Mouse (Mus musculus): ENCODE measurements around the gene 1700030K09Rik. TPM values are rescaled to one million over a fixed set of nuclear protein-coding genes. Genes with fewer than 3 reads are reported as not detected.
A peak's percentile ranks its signal among the peaks of the same experiment; 100 is the strongest.

The 1700030K09Rik gene
- polyA plus RNA-seq, 1 experiment, result 4.1 TPM

- Histone ChIP-seq H3K27ac (ENCODE audit: control insufficient read depth, insufficient read depth, low read depth, low read length, poor library complexity) (peak within 1 kb of the TSS; percentile 96), H3K4me3 (replicated peaks; ENCODE audit: control insufficient read depth, low read depth, low read length) (peak within 1 kb of the TSS; percentile 88), H3K4me1 (ENCODE audit: control insufficient read depth, insufficient read depth, low read length) (peaks cover 13% of the 10 kb centered on the region; the same call in 1 of the 2 replicates)
- TF ChIP-seq POLR2A (IDR thresholded peaks at IDR 0.05; ENCODE audit: borderline replicate concordance, control insufficient read depth, low read depth, low read length) (peak; percentile 37; the same call in 1 of the 2 replicates), CTCF (IDR thresholded peaks at IDR 0.05; ENCODE audit: control insufficient read depth, insufficient read depth, low read length) (no peak)
- 1% methylated on average over 97 of the region's 98 CpGs for WGBS
Observed at GRCm38 (mm10) chr8:72491680-72492621, 48.3 kb downstream of the 1700030K09Rik start, which contains the start of gene Slc35e1. Slc35e1 (minus strand) TSS chr8:72492614.

DNA sequence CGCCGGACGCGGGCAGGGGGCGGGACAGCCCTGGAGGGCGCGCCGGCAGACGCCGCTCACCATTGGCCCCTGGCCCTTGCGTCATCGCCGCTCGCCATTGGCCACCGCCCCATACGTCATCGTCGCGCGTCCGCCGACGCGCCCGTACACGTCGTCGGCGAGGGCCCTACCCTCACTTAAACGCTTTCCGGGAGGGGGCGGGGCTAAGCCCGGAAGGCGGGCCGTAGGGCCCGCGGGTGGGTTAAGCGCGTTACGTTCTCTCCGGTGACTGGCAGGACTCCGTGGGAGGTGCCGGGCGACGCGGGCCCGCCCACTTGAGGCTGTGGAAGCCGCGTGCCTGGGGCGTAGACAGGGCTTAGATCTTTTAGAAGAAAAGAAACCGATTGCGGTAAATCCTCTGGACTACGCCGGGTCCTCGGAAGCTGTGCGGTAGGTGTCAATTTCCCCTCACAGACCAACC lies 49.0 kb downstream of the 1700030K09Rik start:
- Histone ChIP-seq H3K4me1 (ENCODE audit: control insufficient read depth, insufficient read depth, low read length) (peaks cover 13% of the 10 kb centered on the region; the same call in 1 of the 2 replicates), H3K27ac (ENCODE audit: control insufficient read depth, insufficient read depth, low read depth, low read length, poor library complexity) (peak overlapping the region; percentile 96), H3K4me3 (replicated peaks; ENCODE audit: control insufficient read depth, low read depth, low read length) (peak overlapping the region; percentile 88)
- under 1% methylated on average over 55 of the region's 56 CpGs for WGBS
- TF ChIP-seq CTCF (IDR thresholded peaks at IDR 0.05; ENCODE audit: control insufficient read depth, insufficient read depth, low read length) (no peak), POLR2A (IDR thresholded peaks at IDR 0.05; ENCODE audit: borderline replicate concordance, control insufficient read depth, low read depth, low read length) (no peak; the same call in 1 of the 2 replicates)

- 9% methylated on average over 8 of the region's 8 CpGs for WGBS
- Histone ChIP-seq H3K4me3 (replicated peaks; ENCODE audit: control insufficient read depth, low read depth, low read length) (peak overlapping the region; percentile 82), H3K4me1 (ENCODE audit: control insufficient read depth, insufficient read depth, low read length) (peaks cover 11% of the 10 kb centered on the region; the same call in 1 of the 2 replicates), H3K27ac (ENCODE audit: control insufficient read depth, insufficient read depth, low read depth, low read length, poor library complexity) (no peak overlapping the region)
- no peak for TF ChIP-seq POLR2A (IDR thresholded peaks at IDR 0.05; ENCODE audit: borderline replicate concordance, control insufficient read depth, low read depth, low read length)
- no peak for TF ChIP-seq CTCF (IDR thresholded peaks at IDR 0.05; ENCODE audit: control insufficient read depth, insufficient read depth, low read length)
Observed at GRCm38 (mm10) chr8:72493381-72493780, 49.7 kb downstream of the 1700030K09Rik start.

DNA sequence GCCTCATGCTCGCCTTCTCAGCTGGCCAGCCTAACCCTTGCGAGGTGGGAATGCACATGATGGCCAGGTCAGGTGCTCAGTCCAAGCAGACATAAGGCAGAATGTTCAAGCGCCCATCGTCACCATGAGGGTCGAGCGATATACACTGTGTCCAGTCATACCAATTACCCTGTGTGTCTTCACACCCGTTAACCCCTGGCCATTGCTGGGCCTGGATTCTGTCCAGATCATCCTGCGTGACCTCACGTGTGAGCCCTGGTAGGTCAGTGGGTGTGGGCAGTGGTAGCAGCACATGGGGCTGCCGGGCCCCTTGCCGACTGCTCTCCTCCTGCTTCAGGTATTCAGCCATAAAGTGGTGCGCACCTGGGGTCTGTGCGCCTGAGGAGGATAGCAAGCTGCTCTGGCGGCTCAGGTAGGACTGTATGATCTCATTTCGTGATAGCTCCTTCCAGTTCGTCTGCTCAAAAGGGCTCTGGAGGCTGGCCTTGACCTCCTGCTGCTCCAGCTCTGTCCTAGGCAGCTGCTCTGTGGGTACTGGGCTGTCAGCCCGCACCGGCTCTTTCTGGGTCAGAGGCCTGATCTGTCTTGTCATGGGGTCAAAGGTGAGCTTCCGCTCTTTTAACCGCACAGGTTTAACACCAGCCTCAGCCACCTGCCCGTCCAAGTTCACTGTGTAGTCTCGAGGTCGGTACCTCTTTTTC lies 51.9 kb downstream of the 1700030K09Rik start:
- 94% methylated on average over 23 of the region's 23 CpGs for WGBS
- H3K4me1 ChIP-seq (ENCODE audit: control insufficient read depth, insufficient read depth, low read length), result peaks cover 5% of the 10 kb centered on the region; the same call in 1 of the 2 replicates
- TF ChIP-seq POLR2A (IDR thresholded peaks at IDR 0.05; ENCODE audit: borderline replicate concordance, control insufficient read depth, low read depth, low read length) (no peak), CTCF (IDR thresholded peaks at IDR 0.05; ENCODE audit: control insufficient read depth, insufficient read depth, low read length) (no peak)
- no peak overlapping the region for H3K27ac ChIP-seq (ENCODE audit: control insufficient read depth, insufficient read depth, low read depth, low read length, poor library complexity)
- no peak overlapping the region for H3K4me3 ChIP-seq (replicated peaks; ENCODE audit: control insufficient read depth, low read depth, low read length)

GRCm38 (mm10) chr8:72496217-72496616 lies 52.5 kb downstream of the 1700030K09Rik start:
- no peak overlapping the region for H3K27ac ChIP-seq (ENCODE audit: control insufficient read depth, insufficient read depth, low read depth, low read length, poor library complexity)
- no peak overlapping the region for H3K4me3 ChIP-seq (replicated peaks; ENCODE audit: control insufficient read depth, low read depth, low read length)
- TF ChIP-seq CTCF (IDR thresholded peaks at IDR 0.05; ENCODE audit: control insufficient read depth, insufficient read depth, low read length), result no peak
- TF ChIP-seq POLR2A (IDR thresholded peaks at IDR 0.05; ENCODE audit: borderline replicate concordance, control insufficient read depth, low read depth, low read length), result no peak
- peaks cover 4% of the 10 kb centered on the region; the same call in 1 of the 2 replicates for H3K4me1 ChIP-seq (ENCODE audit: control insufficient read depth, insufficient read depth, low read length)
- 92% methylated on average over 19 of the region's 19 CpGs for WGBS

DNA sequence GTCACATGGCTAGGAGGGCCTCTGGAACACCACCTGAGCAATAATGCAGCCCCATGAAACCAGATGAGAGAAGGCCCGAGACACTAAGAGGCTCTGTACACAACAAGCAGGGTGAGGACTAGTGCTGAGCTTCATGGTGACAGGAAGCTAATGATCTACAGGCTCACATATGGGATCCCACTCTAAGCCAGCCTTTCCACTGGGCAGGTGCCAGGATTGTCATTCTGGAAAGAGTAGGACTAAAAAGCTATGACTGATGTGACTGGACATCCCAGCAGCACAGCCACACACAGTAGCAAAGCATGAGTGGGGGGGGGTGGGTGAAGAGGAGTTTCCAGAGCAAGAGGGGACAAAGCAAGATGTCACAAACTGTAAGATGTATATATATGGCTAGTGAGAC lies 54.2 kb downstream of the 1700030K09Rik start:
- Histone ChIP-seq H3K4me1 (ENCODE audit: control insufficient read depth, insufficient read depth, low read length) (peaks cover 2% of the 10 kb centered on the region; the same call in 1 of the 2 replicates), H3K27ac (ENCODE audit: control insufficient read depth, insufficient read depth, low read depth, low read length, poor library complexity) (no peak overlapping the region), H3K4me3 (replicated peaks; ENCODE audit: control insufficient read depth, low read depth, low read length) (no peak overlapping the region)
- TF ChIP-seq POLR2A (IDR thresholded peaks at IDR 0.05; ENCODE audit: borderline replicate concordance, control insufficient read depth, low read depth, low read length) (no peak), CTCF (IDR thresholded peaks at IDR 0.05; ENCODE audit: control insufficient read depth, insufficient read depth, low read length) (no peak)
- WGBS, result 72% methylated on average over 1 of the region's 1 CpGs

DNA sequence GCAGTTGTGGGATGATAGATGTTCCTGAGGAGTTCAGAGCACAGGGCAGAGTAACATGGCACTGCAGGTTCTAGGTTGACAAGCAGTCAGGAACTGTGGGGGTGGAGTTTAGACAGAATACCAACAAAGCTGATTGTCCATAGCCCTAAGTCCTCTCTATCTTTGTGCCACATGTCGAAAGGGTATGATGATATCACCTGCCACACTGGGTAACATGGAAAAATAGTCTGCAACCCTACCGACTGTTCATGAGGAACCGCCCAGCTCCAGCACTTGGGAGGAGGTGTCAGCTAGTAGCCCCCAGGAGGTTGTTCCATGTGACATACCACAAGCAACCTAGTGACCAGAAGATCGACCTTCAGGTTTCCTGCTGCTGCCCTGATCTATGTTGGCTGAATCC lies 54.8 kb downstream of the 1700030K09Rik start:
- H3K4me1 ChIP-seq (ENCODE audit: control insufficient read depth, insufficient read depth, low read length), result no peaks in the 10 kb centered on the region
- 51% methylated on average over 4 of the region's 4 CpGs for WGBS
- H3K4me3 ChIP-seq (replicated peaks; ENCODE audit: control insufficient read depth, low read depth, low read length), result no peak overlapping the region
- H3K27ac ChIP-seq (ENCODE audit: control insufficient read depth, insufficient read depth, low read depth, low read length, poor library complexity), result no peak overlapping the region
- TF ChIP-seq CTCF (IDR thresholded peaks at IDR 0.05; ENCODE audit: control insufficient read depth, insufficient read depth, low read length) (no peak), POLR2A (IDR thresholded peaks at IDR 0.05; ENCODE audit: borderline replicate concordance, control insufficient read depth, low read depth, low read length) (no peak)
